Mouse (Mus musculus) gastrocnemius, postnatal 25 days (tissue): ENCODE data around the gene Col23a1. TPM values are rescaled to one million over a fixed set of nuclear protein-coding genes. Genes with fewer than 3 reads are reported as not detected.

Experiments used
- DNase-seq: peaks from one replicate; pipeline ENCODE4 v3.0.0; 2022
- long read RNA-seq, 2 experiments: library from polyadenylated mRNA; stranded (forward); transcript quantifications; one replicate each; pipeline ENCODE4 v2.0.0; 2021
- total RNA-seq, 2 experiments: library from RNA; stranded (reverse); gene quantifications; 1 replicate in 1 of 2; 2 replicates in 1 of 2; pipeline ENCODE4 v1.2.3; 2021

Gene Col23a1
- 1 to 10 TPM; 1.8 to 1.9 TPM for total RNA-seq
- long read RNA-seq, experiment 1 = 0 reads
- long read RNA-seq, experiment 2 = 0 reads

- DNase-seq = peak; percentile 78
These were observed at the start of gene Col23a1 for GRCm38 (mm10) chr11:51289564-51290041. Gene Col23a1 (plus strand): TSS chr11:51289920.

GRCm38 (mm10) chr11:51242897-51243296 lies 46.8 kb upstream of the Col23a1 start:
- DNase-seq = no peak

- DNase-seq = no peak
These were observed 32.7 kb upstream of the Col23a1 start for GRCm38 (mm10) chr11:51257006-51257405.

- DNase-seq = no peak
These were observed 28.0 kb upstream of the Col23a1 start, which contains the start of gene Clk4 for GRCm38 (mm10) chr11:51261680-51262219. Gene Clk4 (plus strand): TSS chr11:51261730.

GRCm38 (mm10) chr11:51262342-51263285 lies 27.1 kb upstream of the Col23a1 start, which contains the start of gene BC049762:
Gene BC049762 (minus strand): TSS chr11:51263046.
- DNase-seq = peak; percentile 97

- DNase-seq = peak; percentile 65
These were observed 26.4 kb upstream of the Col23a1 start for GRCm38 (mm10) chr11:51263286-51263831.

GRCm38 (mm10) chr11:51264352-51264751 lies 25.4 kb upstream of the Col23a1 start:
- peak; percentile 26 for DNase-seq

- no peak for DNase-seq
These were observed 24.4 kb upstream of the Col23a1 start for GRCm38 (mm10) chr11:51265326-51265725.

GRCm38 (mm10) chr11:51274418-51274817 lies 15.3 kb upstream of the Col23a1 start:
- no peak for DNase-seq

GRCm38 (mm10) chr11:51290066-51290955 lies 591 bp downstream of the Col23a1 start:
- peak; percentile 19 for DNase-seq

GRCm38 (mm10) chr11:51293956-51294530 lies 4.3 kb downstream of the Col23a1 start:
- no peak for DNase-seq

GRCm38 (mm10) chr11:51295742-51296141 lies 6.0 kb downstream of the Col23a1 start:
- DNase-seq = no peak

- no peak for DNase-seq
These were observed 9.0 kb downstream of the Col23a1 start for GRCm38 (mm10) chr11:51298691-51299090.

- DNase-seq = no peak
These were observed 12.7 kb downstream of the Col23a1 start for GRCm38 (mm10) chr11:51302396-51302795.

GRCm38 (mm10) chr11:51303981-51304553 lies 14.3 kb downstream of the Col23a1 start:
- no peak for DNase-seq

GRCm38 (mm10) chr11:51308306-51308705 lies 18.6 kb downstream of the Col23a1 start:
- DNase-seq = no peak

- no peak for DNase-seq
These were observed 22.1 kb downstream of the Col23a1 start for GRCm38 (mm10) chr11:51311846-51312245.

GRCm38 (mm10) chr11:51315991-51316810 lies 26.5 kb downstream of the Col23a1 start:
- no peak for DNase-seq

- no peak for DNase-seq
These were observed 30.9 kb downstream of the Col23a1 start for GRCm38 (mm10) chr11:51320609-51321008.

- DNase-seq = no peak
These were observed 37.2 kb downstream of the Col23a1 start for GRCm38 (mm10) chr11:51326908-51327307.
